Mouse (Mus musculus): ENCODE measurements around the gene Rundc3a.

Rundc3a gene

DNA sequence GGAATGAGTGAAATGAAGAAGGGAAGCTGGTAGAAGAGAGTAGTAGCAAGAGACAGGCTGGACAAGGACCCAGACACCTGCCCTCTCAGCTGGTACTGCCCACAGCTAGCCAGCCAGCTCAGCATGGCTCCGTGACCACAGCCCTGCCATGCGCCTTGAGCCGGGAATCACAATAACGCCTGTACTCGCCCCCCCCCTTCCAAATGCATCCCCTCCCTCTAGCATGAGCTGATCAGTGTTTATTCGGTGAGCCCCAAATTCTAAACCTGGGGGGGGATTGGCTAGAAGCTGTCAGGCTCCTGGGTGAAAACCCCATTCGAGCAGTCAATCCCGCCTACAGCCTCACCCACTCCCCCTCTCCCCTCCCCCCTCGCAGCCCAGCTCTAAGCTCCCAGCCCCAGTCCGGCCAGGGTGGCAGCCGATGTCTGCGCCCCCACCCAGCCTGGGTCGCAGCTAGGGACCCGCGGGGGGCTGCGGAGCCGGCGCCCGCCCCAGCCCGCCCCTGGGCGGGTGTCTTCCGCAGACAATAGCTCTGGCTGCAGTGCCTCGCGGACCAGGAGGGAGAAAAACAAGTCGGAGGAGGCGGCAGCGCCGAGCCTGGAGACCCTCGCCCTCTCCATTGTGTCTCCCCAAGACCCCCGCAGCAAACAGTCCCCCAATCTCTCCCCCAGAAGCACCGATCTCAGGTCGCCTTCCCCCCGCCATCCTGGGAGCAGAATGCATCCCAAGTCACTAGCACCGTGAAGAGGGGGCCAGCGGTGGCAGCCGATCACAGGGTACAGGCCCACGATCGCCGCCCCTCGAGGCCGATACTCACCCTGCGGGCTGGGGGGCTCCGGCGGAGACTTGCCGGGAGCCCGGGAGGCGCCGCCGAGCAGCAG lies 53.6 kb downstream of the Rundc3a start:
- DNase-seq (ENCODE audit: low read depth, low spot score) = peak; percentile 35

DNA sequence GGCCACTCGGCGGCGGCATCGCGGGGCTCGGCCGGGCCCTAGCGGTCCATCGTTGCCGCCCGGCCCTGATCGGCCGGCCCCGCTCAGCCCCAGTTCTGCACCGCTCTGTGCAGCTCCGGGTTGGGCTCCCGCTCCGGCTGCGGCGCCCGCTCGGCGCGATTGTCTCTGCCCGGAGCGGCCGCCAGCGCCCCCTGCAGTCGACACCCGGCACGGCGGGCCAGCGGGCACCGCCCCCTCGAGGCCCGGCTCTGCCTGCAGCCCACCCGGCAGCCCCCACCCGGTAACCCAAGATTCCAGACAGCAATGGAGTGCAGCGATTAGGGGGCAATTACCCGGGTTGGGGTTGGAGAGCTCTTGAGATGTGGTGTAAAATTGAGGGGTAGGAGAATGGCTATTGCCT lies 54.3 kb downstream of the Rundc3a start, which contains the start of gene Fam171a2:
Gene Fam171a2 (minus strand): TSS at position 186 of the 400 bp plus-strand sequence.
- DNase-seq (ENCODE audit: low read depth, low spot score) = peak; percentile 69

DNA sequence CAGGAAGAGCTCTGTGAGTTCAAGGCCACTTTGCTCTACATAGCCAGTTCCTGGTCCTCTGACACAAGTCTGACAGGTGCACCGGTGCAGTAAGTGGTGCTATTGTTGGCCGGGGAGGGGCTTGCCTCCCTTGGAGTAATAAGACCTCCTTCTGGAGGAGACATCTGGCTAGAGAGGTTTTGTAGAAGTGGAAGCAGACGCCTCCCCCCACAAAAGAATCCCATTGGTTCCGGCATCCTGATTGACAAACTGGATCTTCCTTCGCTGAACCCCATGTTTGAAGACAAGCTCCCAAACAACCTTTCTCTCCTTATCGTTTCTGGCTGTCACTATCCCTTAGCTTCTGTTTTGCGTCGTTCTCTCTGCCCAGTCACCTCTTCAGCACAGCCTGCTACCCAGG lies 55.1 kb downstream of the Rundc3a start:
- DNase-seq (ENCODE audit: low read depth, low spot score) = no peak

DNA sequence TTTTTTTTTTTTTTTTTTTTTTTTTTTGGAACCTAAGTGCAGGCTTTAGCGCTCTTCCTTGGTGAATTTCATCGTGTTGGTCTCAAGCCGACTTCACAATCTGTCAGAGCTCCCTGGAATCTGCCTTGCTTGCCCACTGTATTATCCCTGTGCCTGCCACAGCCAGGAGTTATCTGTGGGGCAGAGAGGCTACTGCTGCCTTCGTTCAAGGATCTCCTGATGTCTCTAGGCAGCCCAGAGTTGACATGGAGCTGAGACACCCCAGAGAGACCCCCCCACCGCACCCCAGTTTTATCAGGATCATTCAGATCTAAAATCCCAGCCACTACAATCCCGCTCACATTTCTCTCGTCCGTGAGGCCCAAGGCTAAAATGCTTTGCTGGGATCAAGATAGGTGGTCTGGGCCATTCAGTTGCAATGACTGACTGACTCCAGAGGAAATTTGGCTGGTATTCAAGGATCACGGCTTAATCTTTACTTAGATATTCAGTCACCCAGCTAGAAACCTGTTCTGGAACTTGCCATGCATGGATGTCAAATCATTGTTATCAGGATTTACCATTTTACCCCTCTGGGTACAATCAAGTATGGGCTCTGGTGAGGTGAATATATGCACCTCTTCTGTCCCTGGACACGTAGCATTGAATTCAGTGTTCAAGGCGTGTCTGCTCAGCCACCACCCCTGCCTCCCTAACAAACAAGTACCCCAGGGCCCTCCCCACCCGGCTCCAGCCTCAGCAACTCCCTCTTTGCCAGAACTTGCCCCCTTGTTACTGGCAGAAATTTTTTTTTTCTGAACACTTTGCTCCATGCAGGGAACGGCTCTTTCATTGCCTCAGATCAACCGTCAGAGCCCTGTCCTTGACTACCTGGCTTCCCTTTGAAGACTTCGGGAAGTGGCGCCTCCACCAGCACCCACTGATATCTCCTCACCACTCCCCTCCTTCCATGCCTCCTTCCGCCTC lies 56.1 kb downstream of the Rundc3a start:
- no peak for DNase-seq (ENCODE audit: low read depth, low spot score)
